Mouse (Mus musculus) liver, embryonic 11.5 days (tissue): ENCODE data around the gene Gm42791. TPM values are rescaled to one million over a fixed set of nuclear protein-coding genes. Genes with fewer than 3 reads are reported as not detected.
A peak's percentile ranks its signal among the peaks of the same experiment; 100 is the strongest.

Source experiments
- ATAC-seq: fragments of 200-750 bp; cut with Nextera tagmentation; replicated peaks from 2 replicates; pipeline ENCODE4 v1.8.0; 2017; ENCODE audit warnings: moderate number of reproducible peaks, mild to moderate bottlenecking, moderate TSS enrichment, moderate library complexity; ENCODE audit not compliant: low FRiP score
- DNase-seq: peaks from one replicate; pipeline ENCODE4 v3.0.0-alpha.2; 2017; ENCODE audit warnings: low spot score
- H3K27ac ChIP-seq: fragments of 300-500 bp; sonication (generic); 2 replicates; pipeline ENCODE4 v1.5.1; 2014; ENCODE audit warnings: mild to moderate bottlenecking, low read depth, low read length, control low read depth
- H3K27me3 ChIP-seq: fragments of 300-500 bp; sonication (generic); replicated peaks from 2 replicates; pipeline ENCODE4 v1.6.1; 2014; ENCODE audit warnings: low read length, mixed read lengths; ENCODE audit not compliant: control insufficient read depth, insufficient read depth
- H3K36me3 ChIP-seq: fragments of 300-500 bp; sonication (generic); 2 replicates; pipeline ENCODE4 v1.6.1; 2014; ENCODE audit warnings: mild to moderate bottlenecking, low read length, moderate library complexity, mixed read lengths; ENCODE audit not compliant: control insufficient read depth, insufficient read depth
- H3K4me1 ChIP-seq: fragments of 300-500 bp; sonication (generic); replicated peaks from 2 replicates; pipeline ENCODE4 v1.6.1; 2014; ENCODE audit warnings: low read length, mixed read lengths; ENCODE audit not compliant: control insufficient read depth, insufficient read depth
- H3K4me2 ChIP-seq: fragments of 300-500 bp; sonication (generic); 2 replicates; pipeline ENCODE4 v1.6.1; 2014; ENCODE audit warnings: mild to moderate bottlenecking, control low read depth, moderate library complexity
- H3K4me3 ChIP-seq: fragments of 300-500 bp; sonication (generic); 2 replicates; pipeline ENCODE4 v1.5.1; 2014; ENCODE audit warnings: low read depth, low read length, control low read depth
- H3K9ac ChIP-seq: fragments of 300-500 bp; sonication (generic); 2 replicates; pipeline ENCODE4 v1.6.1; 2014; ENCODE audit warnings: low read depth, low read length, control low read depth
- H3K9me3 ChIP-seq: fragments of 300-500 bp; sonication (generic); 2 replicates; pipeline ENCODE4 v1.6.1; 2016; ENCODE audit warnings: low read length, inconsistent platforms, mixed read lengths; ENCODE audit not compliant: control insufficient read depth
- WGBS: fragments of 180-500 bp; shearing (Covaris S2); extraction: QIAGEN DNeasy Blood & Tissue Kit; methylation state at CpG from one replicate; pipeline ENCODE4 v1.1.7; 2014; 5-methylcytosine and 5-hydroxymethylcytosine counted together
- polyA plus RNA-seq: library from polyadenylated mRNA; unstranded; fragments of >200 nt; fragmentation: Nextera tagmentation; extraction: Ambion mirVana; gene quantifications from 2 replicates; pipeline ENCODE4 v1.2.1, GENCODE M21; 2014

Gm42791 gene
- polyA plus RNA-seq, 1 experiment from 2014 or later: not detected

DNA sequence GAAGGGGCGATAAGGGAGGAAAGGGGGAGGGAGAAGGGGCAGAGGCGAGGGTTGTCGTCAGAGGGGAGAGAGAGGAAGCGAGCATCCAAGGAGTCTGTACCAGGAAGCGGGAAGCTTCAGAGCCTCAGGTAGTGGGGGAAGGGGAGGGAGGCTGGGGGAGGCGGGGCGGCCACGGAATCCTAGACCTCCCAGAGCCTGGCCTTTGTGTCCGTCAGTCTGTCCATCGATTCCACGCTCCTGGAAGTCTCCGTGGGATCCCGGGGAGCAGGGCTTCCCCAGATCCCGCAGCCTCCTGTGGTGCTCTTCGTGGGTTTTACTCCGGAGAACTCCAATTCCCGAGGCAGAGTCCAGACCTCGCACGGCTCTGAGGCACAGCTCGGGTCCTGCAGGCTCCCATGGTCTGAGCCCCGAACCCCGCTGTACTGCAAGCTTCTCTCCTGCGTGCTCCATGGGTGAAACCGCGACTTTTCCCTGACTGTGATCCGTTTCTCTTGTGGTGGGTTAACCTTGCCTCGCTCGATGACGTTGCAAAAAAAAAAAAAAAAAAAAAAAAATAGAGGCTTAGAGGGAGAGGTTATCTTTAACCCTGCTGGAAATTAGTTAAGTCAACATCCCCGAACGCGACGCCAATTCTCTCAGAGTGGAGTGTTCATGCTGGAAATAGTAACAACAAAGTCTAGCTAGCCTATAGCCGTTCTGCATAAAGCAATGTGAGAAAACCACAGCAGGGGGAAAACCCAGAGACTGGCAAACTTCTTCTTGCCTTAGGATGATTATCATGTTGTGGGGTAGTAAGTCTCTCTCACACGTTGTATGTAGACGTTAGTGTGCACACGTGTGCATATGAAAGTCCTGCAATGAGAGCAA, 20.6 kb upstream of the Gm42791 start:
- 3% methylated on average over 37 of the region's 37 CpGs for WGBS
- Histone ChIP-seq H3K9ac (peak overlapping the region; percentile 51), H3K9me3 (no peaks in the 10 kb centered on the region), H3K4me2 (peak overlapping the region; percentile 76), H3K36me3 (no peaks in the 10 kb centered on the region), H3K4me3 (peak overlapping the region; percentile 52), H3K27me3 (no peaks in the 10 kb centered on the region; the same call in 1 of the 2 replicates), H3K4me1 (peaks cover 14% of the 10 kb centered on the region), H3K27ac (no peak overlapping the region)
- peak; percentile 64 for DNase-seq
- ATAC-seq: peak; percentile 67

DNA sequence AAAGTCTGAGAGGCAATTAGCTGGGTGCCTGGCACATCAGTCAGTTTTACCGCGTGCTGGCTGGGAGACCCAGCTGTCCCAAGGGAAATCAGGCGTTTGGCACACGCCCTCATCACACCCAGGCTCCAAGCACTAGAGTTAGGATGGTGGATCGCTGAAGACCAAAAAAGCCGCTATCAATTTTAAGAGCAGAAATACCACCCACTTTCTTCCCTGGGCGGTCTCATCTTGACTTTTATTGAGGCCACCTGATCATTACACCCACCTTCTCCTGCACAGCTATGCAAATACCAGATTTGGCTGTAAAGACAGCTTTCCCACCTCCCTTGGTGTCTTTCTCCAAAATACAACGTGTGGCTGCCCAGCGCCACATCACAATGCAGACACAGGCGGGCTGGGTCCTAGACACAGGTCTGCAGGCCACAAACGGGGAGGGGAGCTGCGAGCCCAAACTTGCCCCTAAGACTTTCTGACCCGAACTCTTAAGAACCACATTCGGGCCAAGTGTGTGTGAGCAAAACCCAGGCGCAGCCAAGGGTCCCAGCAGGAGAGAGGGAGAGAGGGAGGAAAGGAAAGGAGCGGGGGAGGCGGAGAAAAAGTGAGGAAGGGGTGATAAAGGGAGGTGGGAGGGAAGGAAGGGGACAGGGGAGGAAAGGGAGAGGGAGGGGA, 19.8 kb upstream of the Gm42791 start:
- Histone ChIP-seq H3K9me3 (no peaks in the 10 kb centered on the region), H3K4me2 (peak overlapping the region; percentile 76), H3K27me3 (no peaks in the 10 kb centered on the region; the same call in 1 of the 2 replicates), H3K9ac (peak overlapping the region; percentile 51), H3K36me3 (no peaks in the 10 kb centered on the region), H3K4me3 (peak overlapping the region; percentile 52), H3K4me1 (peaks cover 14% of the 10 kb centered on the region), H3K27ac (no peak overlapping the region; the same call in 1 of the 2 replicates)
- DNase-seq (no peak), ATAC-seq (no peak)
- WGBS: 29% methylated on average over 17 of the region's 17 CpGs

DNA sequence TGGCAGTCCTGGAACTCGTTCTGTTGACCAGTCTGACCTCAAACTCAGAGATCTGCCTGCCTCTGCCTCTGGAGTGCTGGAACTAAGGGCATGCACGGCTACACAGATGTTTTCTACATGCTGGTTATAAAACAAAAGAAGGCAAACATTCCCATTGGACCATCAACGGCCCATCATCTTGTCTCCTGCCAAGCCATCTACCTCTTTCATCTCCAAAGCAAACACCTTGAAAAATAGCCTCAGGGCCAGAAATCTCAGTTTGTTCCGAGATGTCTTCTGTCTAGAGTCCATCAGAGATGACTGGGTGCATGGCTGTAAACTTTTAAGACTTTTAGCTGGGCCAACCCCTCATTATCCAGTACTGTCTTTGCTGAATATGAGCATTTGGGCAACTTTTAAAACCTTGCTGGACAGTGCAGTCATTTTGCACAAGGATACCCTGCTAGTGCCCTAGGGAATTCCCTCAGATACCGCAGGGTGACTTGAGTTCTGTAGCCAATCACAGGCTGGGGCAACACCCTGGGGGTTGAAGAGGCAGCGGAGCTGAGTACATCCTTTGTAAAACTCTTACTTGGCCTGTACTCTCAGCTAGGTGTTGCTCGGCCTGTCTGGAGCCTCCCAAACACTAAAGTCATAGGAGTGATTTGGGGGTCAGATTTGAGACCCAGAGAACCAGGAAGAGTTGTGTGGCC, 19.0 kb upstream of the Gm42791 start:
- DNase-seq (no peak), ATAC-seq (no peak)
- Histone ChIP-seq H3K27ac (no peak overlapping the region), H3K4me1 (peaks cover 14% of the 10 kb centered on the region), H3K9me3 (no peaks in the 10 kb centered on the region), H3K4me3 (no peak overlapping the region), H3K36me3 (no peaks in the 10 kb centered on the region), H3K4me2 (no peak overlapping the region), H3K9ac (no peak overlapping the region), H3K27me3 (no peaks in the 10 kb centered on the region; the same call in 1 of the 2 replicates)
- WGBS: 77% methylated on average over 7 of the region's 7 CpGs

DNA sequence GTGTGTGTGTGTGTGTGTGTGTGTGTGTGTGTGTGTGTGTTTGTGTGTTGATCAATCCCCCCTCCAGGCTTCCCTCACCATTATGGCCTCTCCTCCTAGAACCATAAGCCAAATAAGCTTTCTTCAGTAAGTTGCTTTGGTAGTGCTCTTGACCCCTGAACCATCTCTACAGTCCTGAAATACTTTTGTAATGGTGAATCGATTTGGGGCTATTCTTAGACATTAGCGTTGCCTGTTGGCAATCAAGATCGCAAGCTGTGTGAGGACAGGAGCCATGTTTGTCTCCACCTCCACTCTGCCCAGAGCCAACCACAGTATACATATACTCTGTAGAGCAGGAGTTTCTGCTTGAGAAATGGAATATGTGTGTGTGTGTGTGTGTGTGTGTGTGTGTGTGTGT, 14.2 kb upstream of the Gm42791 start:
- DNase-seq: no peak
- Histone ChIP-seq H3K4me1 (peaks cover 19% of the 10 kb centered on the region), H3K27ac (no peak overlapping the region), H3K9me3 (no peaks in the 10 kb centered on the region), H3K9ac (no peak overlapping the region), H3K27me3 (no peaks in the 10 kb centered on the region), H3K4me3 (no peak overlapping the region), H3K4me2 (no peak overlapping the region), H3K36me3 (no peaks in the 10 kb centered on the region)
- WGBS: 83% methylated on average over 3 of the region's 3 CpGs
- ATAC-seq: no peak

DNA sequence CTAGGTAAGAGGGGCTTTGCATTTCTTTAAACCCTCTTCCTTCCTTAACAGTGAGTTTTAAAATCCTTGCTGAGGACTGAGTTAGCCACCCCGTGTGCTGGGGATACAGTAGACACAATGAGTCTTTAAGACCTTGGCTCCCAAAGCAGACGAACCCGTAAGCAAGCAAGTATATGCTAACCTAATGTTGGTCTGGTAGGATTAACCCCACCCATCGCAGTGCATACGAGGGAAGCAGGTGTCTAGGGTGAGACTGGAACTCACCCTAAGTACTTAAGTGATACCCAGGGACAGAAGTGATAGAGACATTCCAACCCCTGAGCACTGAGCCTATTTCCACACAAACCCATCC, 12.3 kb upstream of the Gm42791 start:
- Histone ChIP-seq H3K9me3 (no peaks in the 10 kb centered on the region), H3K27ac (peak overlapping the region; percentile 43; the same call in 1 of the 2 replicates), H3K9ac (no peak overlapping the region; the same call in 1 of the 2 replicates), H3K27me3 (no peaks in the 10 kb centered on the region), H3K4me2 (peak overlapping the region; percentile 64), H3K36me3 (no peaks in the 10 kb centered on the region), H3K4me1 (peaks cover 22% of the 10 kb centered on the region), H3K4me3 (no peak overlapping the region)
- WGBS: 71% methylated on average over 5 of the region's 5 CpGs
- DNase-seq: no peak
- no peak for ATAC-seq

DNA sequence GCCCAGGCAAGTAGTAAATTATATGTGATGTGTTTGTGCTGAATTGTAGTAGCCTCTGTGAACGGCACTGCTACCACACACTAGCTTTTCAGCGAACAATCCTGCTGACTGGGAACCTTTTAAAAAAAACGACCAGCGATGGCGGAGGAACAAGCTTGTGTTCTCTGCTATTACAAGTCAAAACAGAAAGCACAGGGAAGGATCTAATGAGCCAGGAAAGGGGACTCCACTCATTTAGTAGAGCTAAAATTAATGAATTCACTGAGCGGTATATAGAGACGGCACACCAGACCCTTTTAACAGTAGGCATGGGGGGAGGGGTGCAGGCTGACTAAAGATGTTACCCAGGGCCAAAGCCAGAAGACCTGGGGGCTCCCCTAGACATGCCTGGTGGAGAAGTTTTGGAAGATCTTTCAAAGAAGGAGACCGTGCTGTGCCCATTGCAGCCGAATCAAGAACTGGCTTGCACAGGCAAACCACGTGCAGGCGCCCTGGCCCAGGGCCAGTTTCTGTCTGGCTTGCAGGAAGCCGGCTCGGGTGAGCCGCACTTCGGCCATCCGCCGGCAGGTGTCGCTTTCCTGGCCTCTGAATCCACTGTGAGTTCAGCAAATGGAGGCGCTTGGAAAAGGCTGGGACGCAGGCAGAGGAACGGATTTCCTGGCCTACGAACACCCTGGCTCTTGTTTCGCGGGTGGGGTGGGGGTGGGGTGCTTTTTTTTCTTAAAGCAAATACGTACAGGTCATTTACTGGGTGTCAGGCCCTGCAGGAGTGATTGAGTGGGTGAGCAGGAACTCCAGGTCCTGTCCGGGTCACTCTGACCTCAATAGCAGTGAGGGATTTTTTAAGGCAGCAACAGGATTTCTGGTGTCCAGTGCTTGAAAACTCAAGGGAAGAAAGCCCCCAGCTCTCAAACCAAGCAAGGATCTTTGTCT, 11.7 kb upstream of the Gm42791 start:
- peak; percentile 99 for DNase-seq
- WGBS: 15% methylated on average over 26 of the region's 26 CpGs
- ATAC-seq: peak; percentile 82
- H3K9me3 ChIP-seq: no peaks in the 10 kb centered on the region
- H3K4me3 ChIP-seq: peak overlapping the region; percentile 24; the same call in 1 of the 2 replicates
- no peaks in the 10 kb centered on the region for H3K27me3 ChIP-seq
- no peaks in the 10 kb centered on the region for H3K36me3 ChIP-seq
- H3K4me1 ChIP-seq: peaks cover 22% of the 10 kb centered on the region
- H3K9ac ChIP-seq: peak overlapping the region; percentile 55; the same call in 1 of the 2 replicates
- peak overlapping the region; percentile 43; the same call in 1 of the 2 replicates for H3K27ac ChIP-seq
- H3K4me2 ChIP-seq: peak overlapping the region; percentile 64

DNA sequence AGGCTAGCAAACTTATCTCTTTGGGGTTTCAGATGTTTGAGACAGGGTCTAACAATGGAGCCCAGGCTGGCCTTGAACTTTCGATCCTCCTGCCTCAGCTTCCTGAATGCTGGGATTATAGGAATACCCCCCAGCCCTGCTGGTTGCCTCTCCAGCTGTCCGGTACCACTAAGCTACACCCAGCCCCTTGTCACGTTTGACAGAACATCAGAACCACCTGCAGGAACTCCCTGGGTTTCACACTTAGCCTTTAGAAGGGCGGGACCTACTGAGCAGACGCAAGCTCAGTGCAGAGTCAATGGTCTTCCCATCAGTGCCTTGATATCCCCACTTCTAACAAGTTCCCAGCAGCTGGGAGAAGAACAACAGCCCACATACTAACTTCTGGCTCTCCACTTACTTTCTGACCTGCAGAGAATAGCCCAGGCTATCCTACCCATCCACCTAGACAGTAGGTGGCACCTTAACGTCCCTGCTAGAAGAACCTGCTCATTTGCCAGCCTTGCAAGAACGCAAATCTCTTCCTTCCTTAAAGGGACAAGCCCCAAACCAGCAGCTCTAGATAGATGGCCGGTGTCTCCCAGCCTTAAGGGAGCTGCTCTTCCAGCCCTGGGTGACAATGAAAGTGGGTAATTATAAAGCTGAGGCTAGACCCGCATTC, 10.9 kb upstream of the Gm42791 start:
- Histone ChIP-seq H3K36me3 (no peaks in the 10 kb centered on the region), H3K27ac (no peak overlapping the region), H3K4me2 (peak overlapping the region; percentile 64), H3K4me1 (peaks cover 22% of the 10 kb centered on the region), H3K9me3 (no peaks in the 10 kb centered on the region), H3K27me3 (no peaks in the 10 kb centered on the region), H3K4me3 (no peak overlapping the region; the same call in 1 of the 2 replicates), H3K9ac (no peak overlapping the region; the same call in 1 of the 2 replicates)
- WGBS: 60% methylated on average over 9 of the region's 9 CpGs
- ATAC-seq (no peak), DNase-seq (no peak)
